Mouse (Mus musculus) T-cell, adult 66 days (primary cell): ENCODE results near the gene Capn10. TPM values are rescaled to one million over a fixed set of nuclear protein-coding genes. Genes with fewer than 3 reads are reported as not detected.

Experiments used
- total RNA-seq, 2 experiments: library from RNA; stranded (reverse); gene quantifications; 3 replicates in 1 of 2; 4 replicates in 1 of 2; pipeline ENCODE4 v1.2.4; 2023

The Capn10 gene
- total RNA-seq = 10 to 100 TPM; 23.5 to 23.8 TPM

DNA sequence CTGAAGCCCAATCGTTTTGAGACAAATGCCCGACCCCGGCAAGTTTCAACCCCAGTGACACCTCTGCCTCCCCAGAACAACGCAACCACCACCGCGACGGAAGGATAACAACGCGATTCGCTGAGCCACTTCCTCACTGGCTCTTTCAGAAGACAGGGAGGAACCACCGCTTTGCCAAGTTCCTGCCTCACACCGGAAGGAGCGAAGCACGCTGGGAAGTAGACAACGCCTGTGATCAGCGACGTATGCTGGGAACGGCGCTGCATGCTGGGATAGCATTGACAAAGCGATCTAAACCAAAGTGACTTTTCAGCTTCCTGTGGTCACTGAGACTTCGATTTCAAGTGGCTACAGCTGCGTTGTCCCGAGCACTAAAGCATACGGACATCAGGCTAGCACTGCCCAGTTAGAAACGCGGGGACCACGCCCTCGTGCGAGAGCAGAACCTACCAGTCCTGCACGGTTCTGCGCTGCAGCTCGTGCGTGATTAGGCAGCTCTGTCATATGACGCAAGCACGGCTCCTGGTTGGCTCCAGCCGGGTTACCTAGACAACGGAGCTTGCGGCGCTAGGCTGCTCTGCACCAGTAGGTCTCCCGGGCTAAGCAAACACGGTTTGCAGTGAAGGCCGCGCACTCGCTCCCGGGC, at the start of gene Capn10:
TSS of gene Capn10 (plus strand) at position 195 of the 646 bp plus-strand sequence.

DNA sequence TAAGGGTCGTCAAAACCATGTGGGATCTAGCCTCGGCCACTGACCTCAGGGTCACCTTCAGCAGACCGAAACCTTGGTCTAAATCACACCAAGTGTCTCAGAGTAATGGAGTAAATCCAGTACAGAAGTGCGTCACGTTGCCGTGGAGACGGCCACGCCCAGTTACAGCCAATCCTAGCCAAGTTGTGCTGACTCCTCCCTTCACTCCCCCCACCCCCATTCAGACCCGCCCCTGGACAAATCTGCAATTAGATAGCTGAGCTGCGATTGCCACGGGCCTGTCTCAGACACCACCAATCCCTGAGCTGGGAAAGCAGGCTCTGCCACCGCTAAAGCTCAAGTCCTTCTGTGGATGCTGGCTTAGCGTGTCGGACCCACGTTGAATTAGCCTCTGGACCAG, 31.4 kb upstream of the Capn10 start, which contains the start of gene Ankmy1:
TSS of gene Ankmy1 (minus strand) at position 121 of the 400 bp plus-strand sequence.

DNA sequence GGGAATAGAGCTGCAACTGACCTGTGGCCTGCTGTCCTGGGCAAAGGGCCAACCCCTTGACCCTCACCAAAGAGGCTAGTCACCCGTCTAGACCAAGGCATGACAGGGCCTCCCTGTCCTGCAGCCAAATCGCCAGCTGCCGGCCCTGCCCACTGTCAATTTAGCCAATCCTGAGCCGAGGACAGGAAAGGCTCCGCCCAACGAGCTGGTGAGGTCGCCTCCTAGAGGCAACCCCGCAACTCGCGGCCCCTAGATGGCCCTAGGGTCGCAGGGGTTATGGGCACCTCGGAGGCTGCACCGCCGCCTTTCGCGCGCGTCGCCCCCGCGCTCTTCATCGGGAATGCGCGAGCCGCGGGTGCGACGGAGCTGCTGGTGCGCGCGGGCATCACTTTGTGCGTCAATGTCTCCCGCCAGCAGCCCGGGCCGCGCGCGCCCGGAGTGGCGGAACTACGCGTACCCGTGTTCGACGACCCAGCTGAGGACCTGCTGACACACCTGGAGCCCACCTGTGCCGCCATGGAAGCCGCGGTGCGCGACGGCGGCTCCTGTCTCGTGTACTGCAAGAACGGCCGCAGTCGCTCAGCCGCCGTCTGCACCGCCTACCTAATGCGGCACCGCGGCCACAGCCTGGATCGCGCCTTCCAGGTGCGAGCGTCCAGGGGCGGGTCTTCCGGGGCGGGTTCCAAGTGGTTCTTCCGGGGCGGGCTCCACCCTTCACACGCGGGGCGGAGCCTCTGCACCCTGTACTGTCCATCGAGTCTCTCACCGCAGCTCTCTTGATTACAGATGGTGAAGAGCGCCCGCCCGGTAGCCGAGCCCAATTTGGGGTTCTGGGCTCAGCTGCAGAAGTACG, 27.2 kb upstream of the Capn10 start, which contains the start of gene Dusp28:
TSS of gene Dusp28 (plus strand) at position 203 of the 853 bp plus-strand sequence.

DNA sequence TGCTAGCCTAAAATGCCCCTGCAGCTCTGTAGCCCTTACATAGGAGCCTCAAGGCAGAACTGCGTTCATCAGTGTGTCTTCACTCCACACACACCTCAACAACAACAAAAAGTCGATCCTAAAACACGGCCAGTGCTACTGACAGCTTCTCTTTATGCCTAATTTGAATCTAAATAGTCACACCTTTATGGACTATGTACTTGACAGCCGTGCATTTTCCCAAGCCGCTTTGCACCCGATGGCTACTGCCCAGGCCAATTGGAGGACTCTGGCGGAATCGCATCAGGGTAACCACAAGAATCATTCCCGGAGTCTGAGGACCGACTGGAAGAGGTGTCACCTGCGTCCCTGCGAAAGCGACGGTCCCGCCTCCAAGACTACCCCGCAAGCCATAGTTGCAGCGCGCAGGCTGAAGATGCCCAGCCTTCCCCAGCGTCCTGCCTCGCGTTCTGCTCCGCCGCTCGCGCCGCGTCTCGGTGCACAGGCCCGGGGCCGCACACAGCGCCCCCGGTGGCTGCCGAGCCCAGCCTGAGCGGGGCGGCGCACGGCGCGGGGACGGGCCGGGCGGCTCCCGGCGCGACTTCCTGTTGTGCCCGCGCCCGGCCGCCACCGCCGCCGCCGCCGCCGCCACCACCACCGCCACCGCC, 23.8 kb upstream of the Capn10 start, which contains the start of gene Rnpepl1:
TSS of gene Rnpepl1 (plus strand) at position 545 of the 647 bp plus-strand sequence.

DNA sequence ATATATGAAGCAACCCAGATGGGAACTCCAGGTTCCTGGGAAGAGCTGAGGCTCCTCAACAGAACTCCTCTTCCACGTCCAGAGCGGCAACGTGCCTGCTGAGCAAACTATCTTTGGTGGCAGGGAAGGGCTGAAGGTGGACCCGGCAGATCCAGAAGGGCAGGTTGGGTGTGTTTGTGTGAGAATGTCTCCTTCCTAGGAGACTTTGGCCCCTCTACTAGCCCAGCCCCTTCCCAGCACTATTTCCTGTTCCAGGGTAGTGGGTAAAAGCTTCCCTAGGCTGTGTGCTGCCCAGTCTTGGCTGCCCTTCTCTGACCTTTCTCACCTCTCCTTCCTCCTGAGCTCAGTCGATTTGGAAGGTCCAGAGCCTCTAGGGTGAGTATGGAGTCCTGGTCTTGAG, 16.4 kb downstream of the Capn10 start, which contains the start of gene Gpr35:
TSS of gene Gpr35 (plus strand) at position 259 of the 400 bp plus-strand sequence.

Other genes with a start within 250 kb of the Capn10 start
- 10 to 100 TPM; 10.4 to 13.2 TPM for gene Gpc1, start 102.7 kb upstream of the Capn10 start, total RNA-seq
- gene Ankmy1, start 31.5 kb upstream of the Capn10 start, total RNA-seq = 1 to 10 TPM; 1.5 to 2.1 TPM
- 1 to 10 TPM; 4.4 to 6.4 TPM for gene Dusp28, start 27.4 kb upstream of the Capn10 start, total RNA-seq
- 100 to 1,000 TPM; 112 to 115 TPM for gene Rnpepl1, start 23.6 kb upstream of the Capn10 start, total RNA-seq
- gene Gpr35, start 16.5 kb downstream of the Capn10 start, total RNA-seq = 1 to 10 TPM in 1 of 2 experiments, under 1 TPM in 1; 0.76 to 1.6 TPM
- not detected for gene Aqp12, start 72.0 kb downstream of the Capn10 start, total RNA-seq
- not detected for gene Kif1a, start 167.6 kb downstream of the Capn10 start, total RNA-seq
- not detected for gene Agxt, start 200.9 kb downstream of the Capn10 start, total RNA-seq
- not detected for gene 2310007B03Rik, start 226.6 kb downstream of the Capn10 start, total RNA-seq
- not detected for gene Crocc2, start 234.3 kb downstream of the Capn10 start, total RNA-seq